Mouse (Mus musculus): ENCODE measurements around the gene Gm20479.

Gene Gm20479

DNA sequence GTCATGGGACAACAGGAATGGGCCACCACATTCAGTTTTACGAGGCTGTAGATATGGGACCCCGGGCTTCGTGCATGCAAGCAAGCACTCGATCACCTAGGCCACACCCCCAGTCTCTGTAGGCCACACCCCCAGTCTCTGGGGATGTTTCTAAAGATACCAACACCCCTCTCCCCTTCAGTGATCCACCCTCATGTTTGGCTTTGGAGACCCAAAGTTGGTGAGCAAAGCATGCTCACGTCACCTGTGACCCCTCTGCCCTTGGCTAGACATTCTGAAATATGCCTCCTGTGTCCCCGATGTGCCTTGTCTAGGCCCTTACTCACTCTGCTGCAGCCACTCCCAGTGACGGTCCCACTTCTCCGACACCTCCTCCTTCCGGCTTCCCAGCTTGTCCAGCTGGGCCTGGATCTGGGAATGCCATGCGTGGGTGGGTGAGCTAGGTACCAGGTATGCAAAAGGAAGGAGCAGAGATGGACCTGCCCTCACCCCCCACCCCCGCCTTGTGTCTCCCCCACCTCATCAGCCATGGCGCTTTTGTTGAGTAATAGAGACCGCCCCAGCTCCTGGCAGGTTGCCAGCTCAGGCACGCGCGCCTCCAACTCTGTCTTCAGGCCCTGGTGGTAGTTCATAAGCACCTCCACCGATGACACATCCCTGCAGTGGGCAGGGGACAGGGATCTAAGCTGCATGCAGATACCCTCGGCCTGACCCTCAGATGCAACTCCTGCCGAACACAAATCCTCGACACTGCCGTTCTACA, 9.0 kb upstream of the Gm20479 start:
- no peak for DNase-seq

DNA sequence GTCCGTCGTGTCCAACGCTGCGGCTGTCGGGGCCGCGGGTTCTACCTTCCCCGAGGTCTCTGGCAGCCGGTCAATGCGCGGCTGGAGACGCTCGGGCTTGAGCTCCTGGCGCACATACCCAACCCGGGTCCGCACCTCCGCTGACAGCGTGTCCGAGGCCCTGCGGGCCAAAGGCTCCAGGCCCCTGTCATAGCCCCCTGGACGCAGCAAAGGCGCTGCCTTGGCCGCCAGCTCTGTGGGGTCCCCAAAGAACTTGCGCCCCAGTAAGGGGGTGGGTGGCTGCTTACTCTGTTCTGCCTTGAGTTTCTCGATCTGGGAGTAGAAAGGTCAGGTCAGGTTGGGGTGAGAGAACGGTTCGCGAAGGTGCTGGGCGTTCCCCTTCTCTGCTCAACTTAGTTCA, 7.2 kb upstream of the Gm20479 start:
- no peak for DNase-seq

DNA sequence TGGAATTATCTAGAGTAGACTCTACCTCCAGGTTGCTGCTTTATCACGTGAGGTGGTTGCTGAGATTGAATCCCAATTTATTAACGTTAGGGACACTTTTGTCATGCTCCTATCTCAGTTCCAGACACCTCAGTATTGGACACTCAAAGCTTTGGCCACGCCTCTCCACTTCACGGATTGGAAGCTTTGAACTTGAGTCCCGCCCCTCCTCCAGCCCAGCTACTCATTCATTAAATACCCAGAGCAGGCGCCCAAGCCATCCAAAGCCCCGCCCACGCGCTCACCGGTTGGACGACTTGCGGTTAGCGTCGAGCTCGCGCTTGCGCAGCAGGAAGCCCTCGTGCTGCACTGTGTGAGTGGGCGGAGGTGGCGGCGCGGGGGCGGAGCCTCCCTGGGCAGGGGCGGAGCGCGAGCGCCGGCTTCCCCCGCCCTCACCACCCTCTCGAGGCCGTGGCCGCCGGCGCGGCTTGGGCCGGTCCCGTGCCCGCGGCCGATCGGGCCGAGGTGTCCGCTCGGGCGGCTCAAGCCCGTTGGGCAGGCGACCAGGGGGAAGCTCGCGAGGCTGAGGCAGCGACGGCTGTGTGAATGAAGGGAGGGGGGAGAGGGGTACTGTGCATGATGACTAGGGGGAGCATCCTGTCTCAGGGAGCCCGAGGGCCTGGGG, 4.2 kb upstream of the Gm20479 start:
- peak; percentile 100 for DNase-seq

DNA sequence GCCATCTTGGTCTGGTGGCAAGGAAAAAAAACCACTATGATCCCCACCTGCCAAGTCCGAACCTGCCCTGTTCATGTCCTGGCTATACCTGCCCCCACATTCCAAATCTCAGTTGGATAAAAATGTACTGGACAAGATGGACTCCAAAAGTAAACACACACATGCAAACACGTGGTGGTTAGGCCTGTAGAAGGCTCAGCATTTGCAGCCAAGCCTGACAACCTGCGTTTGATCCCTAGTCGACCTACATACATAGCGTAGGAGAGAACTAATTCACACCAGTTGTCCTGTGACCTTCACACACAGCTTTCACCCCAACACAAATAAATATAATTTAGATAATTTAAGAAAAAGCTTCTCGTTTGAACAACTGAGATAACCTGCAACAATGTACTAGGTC, 3.5 kb upstream of the Gm20479 start:
- DNase-seq, result no peak

DNA sequence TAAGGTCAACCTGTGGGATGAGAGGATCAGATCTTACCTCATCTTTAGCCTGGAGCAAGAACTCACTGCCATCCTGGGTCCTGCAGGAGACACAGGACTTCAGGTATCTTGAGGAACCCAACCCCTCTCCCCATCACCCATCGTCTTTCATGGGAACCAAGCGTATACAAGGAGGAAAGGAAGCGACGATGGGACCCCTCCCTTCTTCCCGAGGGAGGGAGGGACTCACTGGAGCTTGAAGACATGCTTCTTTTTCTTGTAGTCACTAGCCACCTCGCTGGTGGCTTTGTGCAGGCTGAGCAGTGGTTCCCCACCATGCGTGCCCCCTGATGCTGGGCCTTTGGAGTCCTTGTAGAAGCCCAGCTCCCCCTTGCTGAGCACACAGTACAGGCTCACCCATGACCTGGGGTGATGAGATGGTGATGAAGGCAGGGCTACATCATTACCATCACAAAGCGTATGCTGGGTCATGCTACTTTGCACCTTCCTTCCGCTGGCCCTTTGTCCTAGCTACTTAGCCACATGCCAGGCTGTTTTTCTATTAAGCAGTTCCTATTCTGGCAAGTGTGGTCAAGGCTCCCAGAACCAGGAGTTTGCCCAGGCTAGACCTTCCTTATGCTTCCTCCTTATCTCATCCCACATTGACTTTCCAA, 2.6 kb upstream of the Gm20479 start:
- DNase-seq, result no peak

DNA sequence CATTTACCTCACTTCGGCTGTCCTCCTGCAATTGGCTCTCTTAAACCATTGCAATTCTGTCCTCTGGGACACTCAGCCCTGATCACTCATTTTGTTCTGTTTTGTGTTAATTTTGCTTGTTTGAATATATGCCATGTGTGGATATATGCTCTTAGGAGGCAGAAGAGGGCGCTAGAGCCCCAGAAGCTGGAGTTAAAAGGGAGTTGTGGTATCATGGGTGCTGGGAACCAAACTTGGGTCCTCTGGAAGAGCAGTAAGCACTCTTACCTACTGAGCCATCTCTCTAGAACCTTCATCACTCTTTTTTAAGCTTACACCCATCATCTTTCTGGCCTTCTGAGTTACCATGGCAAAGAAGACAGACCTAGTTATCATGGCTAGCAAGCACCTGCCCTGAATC, 1.9 kb upstream of the Gm20479 start:
- no peak for DNase-seq

DNA sequence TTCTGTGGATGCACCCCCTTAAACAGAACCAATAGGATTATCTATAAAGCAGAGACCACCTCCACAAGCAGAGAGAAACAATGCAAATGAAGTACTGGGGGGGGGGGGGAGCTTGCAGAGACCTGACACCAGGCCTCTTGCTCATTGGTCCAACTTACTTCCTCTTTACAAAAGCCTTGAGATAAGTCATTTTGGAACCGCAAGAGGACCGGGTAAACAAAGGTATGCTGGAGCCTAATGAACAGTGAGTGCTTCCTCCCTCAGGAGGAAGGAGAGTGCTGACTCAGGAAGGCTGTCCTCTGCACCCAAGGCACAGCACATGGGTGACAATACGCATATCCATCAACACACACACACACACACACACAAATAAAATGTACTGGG, 368 bp upstream of the Gm20479 start:
- no peak for DNase-seq

DNA sequence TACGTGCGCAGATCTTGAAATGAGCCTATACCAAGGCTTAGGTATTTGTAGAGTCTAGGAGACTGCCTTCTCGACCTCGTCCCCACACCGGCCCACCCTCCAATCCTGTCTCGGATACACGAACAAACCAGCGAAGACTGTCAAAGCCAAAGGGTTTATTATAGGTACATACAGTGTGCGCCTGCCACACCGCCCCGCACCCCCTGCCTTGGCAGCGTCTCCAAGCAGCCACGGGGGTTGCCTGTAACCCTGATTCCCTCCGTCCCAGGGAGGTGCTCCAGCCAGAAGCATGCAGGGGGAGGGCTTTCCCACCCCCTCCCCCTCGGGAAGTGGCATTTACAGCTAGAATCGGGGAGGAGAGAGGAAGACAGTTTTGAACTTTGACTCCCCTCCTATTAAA, 971 bp downstream of the Gm20479 start:
- peak in 1 of 2 experiments; percentile 29 for DNase-seq

DNA sequence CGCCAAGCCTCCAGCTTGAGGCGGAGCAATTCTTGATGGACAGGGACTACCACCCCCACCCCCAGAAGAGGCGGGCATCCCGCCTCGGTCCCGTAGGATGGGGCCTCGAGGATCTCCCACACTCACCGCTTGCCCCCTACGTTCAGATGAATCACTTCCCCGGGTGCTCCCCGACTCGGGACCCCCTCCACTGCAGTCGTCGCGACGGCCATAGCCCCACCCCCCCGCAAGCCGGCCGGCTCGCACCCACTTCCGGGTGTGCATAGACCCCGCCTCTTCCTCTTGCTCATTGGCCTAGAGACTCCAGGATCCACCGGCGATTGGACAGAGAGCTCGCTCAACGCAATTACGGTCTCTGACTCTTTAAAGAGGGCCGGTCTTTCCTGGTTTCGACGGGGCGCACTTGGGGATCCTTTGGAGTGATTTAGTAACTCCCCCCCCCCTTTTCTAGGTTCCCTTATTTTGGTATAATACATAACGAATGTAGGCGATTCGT, 1.4 kb downstream of the Gm20479 start, which contains the start of gene Shkbp1:
Gene Shkbp1, minus strand, starts transcription at position 275 of the 496 bp plus-strand sequence.
- peak; percentile 90 to 93 for DNase-seq

DNA sequence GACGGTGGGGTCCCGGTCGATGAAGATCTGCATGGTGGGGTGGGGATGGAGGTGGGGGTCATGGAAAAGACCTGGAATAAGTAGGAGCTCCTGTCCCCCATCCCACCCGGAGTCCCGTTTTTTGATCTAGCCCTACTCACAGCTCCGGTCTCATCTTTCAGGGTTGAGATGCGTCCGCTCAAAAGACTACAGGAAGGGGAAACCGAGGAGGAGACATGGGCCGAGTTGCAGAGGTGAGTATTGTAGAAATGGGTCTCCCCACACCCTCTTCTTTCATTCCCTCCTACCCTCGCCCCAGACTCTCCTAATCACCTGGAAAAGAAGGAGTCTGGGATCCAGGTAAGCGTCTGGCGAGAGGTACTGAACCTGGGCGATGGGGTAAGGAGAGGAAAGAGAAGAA, 2.0 kb downstream of the Gm20479 start:
- DNase-seq, result no peak

DNA sequence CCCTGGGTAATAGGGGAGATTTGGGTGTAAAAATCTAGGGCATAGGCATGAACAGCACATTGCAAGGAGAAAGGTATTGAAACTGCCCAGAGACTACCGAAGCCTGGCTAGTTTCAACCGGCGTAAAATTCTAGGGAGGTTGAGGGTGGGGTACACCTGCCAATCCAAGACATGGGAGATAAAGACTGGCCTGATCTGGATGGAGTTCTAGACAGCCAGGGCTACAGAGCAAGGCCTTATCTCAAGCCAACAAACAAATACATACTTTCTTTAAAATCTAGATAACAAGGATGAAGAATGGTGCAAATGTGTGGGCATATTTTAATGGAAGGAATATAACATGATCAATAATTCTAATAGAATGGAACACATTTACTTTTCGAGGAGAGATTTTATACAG, 2.4 kb downstream of the Gm20479 start:
- DNase-seq, result no peak

DNA sequence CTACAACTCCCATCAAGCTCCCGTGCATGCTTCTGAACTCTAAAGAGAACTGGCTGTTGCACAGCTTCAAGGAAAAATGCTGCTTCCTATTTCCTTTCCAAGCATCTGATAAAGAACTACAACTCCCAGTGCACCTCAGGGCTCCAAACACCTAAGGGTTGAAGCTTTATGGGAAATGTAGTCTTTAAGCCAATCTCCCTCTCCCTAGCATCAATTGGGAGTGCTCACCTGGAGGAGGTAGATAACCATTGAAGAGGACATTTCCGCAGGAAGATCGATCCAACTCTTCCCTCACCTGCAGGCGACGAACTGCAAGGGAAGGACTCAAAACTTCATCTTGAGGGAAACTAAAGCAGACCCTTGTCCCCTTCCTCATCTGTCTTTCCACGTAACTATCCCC, 3.1 kb downstream of the Gm20479 start:
- DNase-seq, result peak in 1 of 2 experiments; percentile 52

DNA sequence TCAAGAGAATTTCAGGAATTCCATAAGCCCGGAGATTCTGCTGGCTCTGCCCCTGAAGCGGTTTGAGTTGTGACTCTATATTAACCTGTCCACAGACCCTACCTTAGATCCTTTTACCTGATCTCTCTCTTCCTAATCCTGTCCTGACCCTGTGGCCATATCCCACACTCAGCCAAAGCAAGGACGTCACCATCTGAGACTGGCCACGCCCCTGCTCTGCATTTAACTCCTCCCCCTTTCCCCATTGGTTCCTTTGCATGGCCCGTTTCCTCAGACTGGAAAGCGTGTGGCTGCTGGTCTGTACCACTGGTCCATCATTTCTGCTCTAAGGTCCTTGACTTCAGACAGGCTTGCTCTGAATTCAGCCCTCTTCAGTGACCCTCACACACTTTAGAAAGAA, 11.8 kb downstream of the Gm20479 start:
- DNase-seq, result peak in 1 of 2 experiments; percentile 8

DNA sequence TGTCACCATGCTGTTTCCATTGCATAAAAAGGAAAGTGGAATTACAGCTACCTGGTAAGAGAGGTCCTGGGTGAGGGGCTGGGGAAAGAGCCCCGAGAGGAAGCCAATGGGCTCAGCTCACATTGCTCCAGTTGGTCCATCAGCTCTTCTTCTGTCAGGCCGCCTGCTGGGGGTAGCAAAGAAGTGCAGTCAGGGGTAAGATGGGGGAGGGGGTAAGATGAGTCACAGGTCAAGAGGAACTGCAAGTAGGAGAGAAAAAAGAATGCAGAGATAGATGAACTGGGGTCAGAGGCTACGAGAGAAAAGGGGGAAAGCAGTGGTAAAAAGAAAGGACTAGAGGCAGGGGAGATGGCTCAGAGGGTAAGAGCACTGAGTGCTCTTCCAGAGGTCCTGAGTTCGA, 14.6 kb downstream of the Gm20479 start:
- no peak for DNase-seq

DNA sequence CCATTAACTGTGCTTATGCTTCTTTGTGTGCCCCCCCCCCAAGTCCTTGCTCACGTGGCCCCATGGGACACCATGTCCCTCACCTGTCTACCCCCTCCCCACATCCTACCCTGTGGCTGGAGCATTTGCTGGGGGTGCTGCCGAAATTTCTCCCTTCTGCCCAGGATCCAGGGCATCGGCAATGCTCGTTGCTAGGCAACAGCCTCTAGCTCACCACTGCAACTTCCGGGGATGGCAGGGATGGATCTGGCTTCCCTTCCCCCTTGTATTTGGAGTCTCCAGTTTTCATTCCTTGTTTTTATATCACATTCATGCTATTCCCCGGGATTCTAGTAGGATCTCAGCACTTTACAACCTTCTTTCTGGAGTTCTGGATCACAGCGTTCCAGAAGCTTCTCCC, 17.7 kb downstream of the Gm20479 start:
- no peak for DNase-seq

DNA sequence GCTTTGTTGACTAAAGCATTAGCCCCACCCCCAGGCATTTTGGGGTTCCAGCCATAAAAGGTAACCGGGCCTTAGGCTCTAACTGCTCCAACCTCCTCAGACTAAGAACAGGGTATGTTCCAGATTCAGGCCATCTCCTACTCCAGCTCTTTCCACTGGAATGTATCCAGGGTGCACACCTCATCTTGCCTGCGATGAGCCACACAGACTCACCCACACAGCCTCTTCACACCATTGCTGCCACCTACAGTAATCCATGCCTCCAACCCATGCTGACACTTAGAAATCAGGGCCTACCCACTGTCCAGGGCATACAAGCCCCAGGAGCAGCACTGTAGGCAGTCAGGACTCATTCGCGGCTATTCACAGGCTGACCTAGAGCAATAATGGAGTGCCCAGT, 18.1 kb downstream of the Gm20479 start:
- DNase-seq, result no peak

DNA sequence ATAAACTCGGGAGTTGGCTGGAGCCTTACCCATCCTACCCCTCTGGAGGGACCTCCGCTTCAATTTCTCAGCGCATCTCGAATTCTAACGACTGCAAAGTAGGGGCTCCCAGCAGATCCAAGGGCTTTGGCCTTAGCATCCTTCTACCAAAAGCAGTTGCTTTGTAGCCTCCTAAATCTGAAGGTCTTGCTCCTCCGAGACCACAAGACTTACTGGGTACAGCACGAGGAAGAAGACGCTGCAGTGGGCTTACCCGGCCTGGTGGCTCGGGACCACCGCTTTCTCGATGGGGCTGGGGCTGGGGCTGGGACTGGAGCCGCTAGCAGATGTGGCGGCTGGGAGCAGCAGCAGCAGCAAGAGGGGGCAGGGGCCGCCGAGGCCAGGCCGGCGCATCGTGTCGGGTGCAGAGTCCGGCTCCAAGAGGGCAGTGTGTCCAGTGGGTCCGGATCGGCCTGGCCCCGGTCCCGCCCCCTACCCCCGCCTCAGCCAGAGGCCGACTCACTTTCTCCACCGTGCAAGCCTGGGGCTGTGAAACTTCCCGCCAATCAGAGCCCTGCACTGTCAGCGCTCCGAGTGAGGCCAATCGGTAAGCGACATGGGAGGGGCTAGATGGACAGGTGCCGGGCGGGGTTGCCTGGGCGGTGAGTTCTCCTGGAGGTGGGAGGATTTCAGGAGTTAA, 19.9 kb downstream of the Gm20479 start, which contains the start of gene Ltbp4:
Gene Ltbp4, minus strand, starts transcription at position 518 of the 679 bp plus-strand sequence.
- peak; percentile 60 to 67 for DNase-seq

DNA sequence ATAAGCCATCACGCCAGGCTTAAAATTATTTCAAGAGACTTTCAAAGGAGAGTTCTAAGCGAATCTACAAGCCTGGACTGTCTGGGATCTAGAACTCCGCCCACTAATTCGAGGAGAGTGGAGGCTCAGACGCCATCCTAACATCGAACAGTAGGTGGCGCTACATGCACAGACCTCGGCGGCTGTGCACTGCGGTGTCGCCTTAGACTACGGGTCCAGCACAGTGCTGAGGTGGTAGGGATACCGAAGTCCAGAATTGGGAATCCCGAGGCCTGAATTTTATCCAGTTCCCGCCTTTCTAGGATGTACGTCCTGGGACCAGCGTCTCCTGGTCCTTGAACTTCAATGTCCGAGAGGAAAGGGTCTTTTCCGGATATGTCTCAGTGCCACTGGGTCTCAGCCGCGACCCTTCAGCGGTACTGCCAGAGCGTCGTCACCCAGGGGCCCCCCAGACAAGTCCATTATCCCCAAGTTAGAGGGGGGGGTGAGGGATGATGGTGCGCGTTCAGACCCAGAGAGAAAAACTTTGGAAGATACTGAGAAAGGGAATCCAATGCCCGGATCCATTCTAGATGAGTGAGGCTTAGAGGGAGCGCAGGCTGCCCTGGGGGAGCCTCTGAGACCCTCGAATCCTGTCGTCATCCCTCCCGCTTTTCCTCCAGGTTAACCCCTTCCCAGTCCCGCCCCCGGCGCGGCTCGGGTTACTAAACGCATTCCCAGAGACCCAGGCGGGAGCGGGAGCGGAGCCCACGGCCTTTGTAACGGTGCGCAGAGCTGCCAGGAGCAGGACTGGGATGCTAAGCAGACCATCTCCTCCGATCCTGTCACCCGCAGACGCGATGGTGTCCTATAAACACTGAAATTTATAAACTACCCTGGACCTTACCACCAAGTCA, 21.0 kb downstream of the Gm20479 start:
- peak; percentile 88 to 89 for DNase-seq

DNA sequence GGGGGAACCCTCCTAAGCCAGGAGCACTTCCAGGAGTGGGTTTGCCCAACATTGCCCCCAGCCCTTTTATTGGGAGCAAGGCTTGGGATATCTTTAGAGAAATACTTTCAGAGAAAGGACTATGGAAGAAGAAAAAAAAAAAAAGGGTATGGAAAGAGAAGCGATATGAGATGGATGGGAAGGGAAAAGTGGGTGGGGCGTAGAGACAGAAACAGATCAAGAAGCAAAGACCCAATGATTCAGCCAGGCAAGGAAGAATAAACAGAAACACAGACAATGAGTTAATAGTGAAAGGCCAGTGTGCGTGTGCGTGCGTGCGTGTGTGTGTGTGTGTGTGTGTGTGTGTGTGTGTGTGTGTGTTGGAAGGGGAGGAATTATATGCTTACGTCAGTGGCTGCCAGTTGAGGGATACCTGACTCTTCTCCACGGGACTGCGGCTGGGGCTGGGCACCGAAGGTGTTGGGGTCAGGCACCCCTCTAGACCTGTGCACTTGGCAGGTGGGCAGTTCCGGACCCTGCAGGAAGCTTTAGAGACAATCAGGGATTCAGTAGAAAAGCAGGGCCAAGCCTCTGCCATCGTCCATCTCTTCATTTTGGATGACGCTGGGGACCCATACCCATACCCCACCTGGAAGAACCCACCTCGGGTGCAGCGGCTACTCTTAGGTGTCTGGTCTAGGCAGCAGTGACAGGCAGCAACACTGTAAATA, 22.1 kb downstream of the Gm20479 start:
- no peak for DNase-seq

DNA sequence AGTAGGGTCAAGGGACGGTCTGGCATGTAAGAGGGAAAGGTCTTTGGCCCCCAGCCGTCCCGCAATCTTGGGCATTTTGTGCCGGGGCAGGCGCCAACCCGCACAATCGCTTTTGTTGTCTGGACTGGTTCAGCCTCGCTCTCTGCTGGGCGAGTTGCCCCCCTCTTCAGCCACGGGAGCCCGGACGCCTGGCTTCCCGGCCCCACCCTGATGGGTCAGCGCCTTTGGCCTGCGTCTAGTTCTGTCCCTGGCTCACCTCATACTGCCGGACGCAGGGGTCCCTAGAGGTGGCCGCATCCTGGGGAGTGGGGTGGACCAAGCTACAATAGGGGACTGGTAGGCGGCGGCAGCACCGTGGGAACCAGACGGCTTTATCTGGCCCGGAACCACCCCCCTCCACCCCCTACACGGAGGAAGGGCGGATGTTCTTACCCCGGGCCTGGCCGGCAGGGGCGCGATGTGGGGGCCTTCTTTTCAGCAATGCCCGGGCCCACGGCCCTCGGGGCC, 22.8 kb downstream of the Gm20479 start:
- DNase-seq, result peak; percentile 42 to 56

DNA sequence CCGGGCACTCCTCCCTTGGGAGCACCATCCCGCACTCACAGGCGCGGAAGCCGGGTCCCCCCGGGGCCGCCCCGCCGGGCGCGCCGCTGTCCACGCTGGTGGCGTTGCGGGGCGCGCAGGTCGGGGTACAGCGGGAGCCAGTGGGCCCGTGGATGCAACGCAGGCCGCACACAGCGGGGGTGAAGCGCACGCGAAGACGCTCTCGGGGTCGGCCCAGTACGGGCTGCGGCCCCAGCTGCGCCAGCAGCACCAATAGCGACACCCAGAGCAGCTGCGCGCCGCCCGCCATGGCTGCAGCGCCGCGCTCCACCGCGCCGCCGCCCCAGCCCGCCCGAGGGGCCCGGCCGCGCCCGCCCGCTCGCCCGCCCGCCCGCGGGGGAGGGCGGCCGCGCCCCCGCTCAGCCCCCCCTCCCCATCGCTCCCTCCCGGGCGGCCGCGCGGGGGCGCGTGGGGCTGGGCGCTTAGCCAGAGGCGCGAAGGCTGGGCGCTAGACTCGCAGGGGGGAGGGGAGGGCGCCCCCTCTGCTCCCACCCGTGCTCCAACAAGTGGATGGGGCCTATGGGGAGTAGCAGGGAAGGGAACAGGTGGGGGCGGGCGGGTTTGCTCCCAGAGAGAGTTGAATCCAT, 23.8 kb downstream of the Gm20479 start:
- DNase-seq, result peak in 1 of 2 experiments; percentile 18

Measured in lung, adult 18-20 months (tissue).